Mouse (Mus musculus): ENCODE data around the gene 1600002K03Rik. TPM values are rescaled to one million over a fixed set of nuclear protein-coding genes. Genes with fewer than 3 reads are reported as not detected.
A peak's percentile ranks its signal among the peaks of the same experiment; 100 is the strongest.

1600002K03Rik gene
- polyA plus RNA-seq, 1 experiment from 2014 or later: 12.2 TPM

DNA sequence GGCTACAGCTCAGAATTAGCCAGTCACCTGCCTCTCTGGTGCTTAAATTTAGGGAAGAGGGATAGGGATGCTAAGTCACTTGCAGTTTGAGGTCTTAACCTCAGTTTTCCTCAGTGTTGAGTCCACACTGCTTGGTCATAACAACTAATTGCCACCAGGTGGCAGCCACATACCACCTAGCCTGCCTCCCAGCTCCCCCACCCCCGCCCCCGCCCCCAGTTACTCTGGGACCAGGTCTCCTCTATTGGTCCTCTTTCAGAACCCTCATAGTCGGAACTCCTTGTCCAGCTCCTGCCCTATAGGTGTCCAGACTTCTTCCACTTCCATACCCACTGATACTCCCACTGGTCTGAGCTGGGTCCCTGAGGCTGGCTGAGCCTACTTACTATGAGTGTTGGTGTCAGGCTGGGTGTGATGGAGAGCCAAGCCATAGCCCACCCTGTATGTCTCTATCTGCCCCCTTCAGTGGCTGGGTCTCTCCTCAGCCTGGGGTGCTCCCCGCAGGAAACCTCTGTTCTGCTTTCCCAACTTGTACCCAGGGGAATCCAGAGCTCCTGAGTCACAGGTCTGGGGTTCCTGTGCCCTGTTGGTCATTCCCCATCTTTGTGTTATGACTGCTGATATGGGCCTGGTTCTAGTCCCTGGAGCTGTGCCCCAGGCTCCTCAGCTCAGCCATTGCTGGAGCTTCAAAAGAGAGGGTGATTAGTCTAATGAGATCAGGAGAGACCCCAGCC is 3.0 kb downstream of the 1600002K03Rik start:
- H3K9me3 ChIP-seq (ENCODE audit: control insufficient read depth, low read length): no peaks in the 10 kb centered on the region
- H3K4me3 ChIP-seq (ENCODE audit: low read length): no peak overlapping the region
- H3K4me2 ChIP-seq (ENCODE audit: low read depth, low read length): no peak overlapping the region
- no peak overlapping the region for H3K27ac ChIP-seq (ENCODE audit: low read length)
- WGBS: 23% methylated on average over 4 of the region's 4 CpGs
- H3K4me1 ChIP-seq (replicated peaks; ENCODE audit: control insufficient read depth, insufficient read depth, low read length): peaks cover 8% of the 10 kb centered on the region
- no peak for ATAC-seq (ENCODE audit: low read depth)
- H3K9ac ChIP-seq (ENCODE audit: low read length): no peak overlapping the region
- peaks cover 12% of the 10 kb centered on the region for H3K36me3 ChIP-seq (ENCODE audit: control insufficient read depth, insufficient read depth, low read length)
- no peaks in the 10 kb centered on the region for H3K27me3 ChIP-seq (ENCODE audit: control insufficient read depth, insufficient read depth, low read depth, low read length)

DNA sequence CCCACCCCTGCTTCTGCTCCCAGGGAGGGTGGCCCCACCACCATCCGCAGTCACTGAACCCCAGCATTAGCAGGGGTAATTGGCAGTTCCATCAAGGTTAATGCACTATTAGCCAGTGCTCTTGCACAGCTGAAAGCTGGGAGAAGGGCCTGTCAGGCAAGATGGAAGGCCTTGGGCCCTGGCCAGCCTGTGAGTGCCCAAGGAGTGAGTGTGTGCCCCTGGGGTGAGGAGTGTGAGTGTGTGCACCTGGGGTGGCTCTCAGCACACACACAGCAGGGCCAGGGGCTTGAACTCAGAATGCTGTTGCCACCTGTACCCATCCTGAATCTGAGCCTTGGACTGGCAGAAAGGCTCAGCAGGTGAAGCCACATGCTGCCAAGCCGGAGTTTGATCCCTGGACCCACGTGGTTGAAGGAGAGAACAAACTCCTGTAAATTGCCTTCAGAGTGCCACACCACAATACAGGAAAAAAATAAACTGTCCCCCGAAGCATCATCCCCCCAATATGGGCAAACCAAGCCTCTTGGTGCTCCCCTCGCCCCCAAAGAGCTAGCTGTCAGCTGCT is 3.6 kb downstream of the 1600002K03Rik start:
- Histone ChIP-seq H3K9me3 (ENCODE audit: control insufficient read depth, low read length) (no peaks in the 10 kb centered on the region), H3K27me3 (ENCODE audit: control insufficient read depth, insufficient read depth, low read depth, low read length) (no peaks in the 10 kb centered on the region), H3K4me1 (replicated peaks; ENCODE audit: control insufficient read depth, insufficient read depth, low read length) (peaks cover 8% of the 10 kb centered on the region), H3K27ac (ENCODE audit: low read length) (no peak overlapping the region), H3K36me3 (ENCODE audit: control insufficient read depth, insufficient read depth, low read length) (peaks cover 7% of the 10 kb centered on the region), H3K4me3 (ENCODE audit: low read length) (no peak overlapping the region), H3K4me2 (ENCODE audit: low read depth, low read length) (no peak overlapping the region), H3K9ac (ENCODE audit: low read length) (no peak overlapping the region)
- no peak for ATAC-seq (ENCODE audit: low read depth)
- 85% methylated on average over 5 of the region's 5 CpGs for WGBS

- H3K9ac ChIP-seq (ENCODE audit: low read length): no peak overlapping the region
- H3K4me3 ChIP-seq (ENCODE audit: low read length): no peak overlapping the region
- H3K36me3 ChIP-seq (ENCODE audit: control insufficient read depth, insufficient read depth, low read length): no peaks in the 10 kb centered on the region
- H3K9me3 ChIP-seq (ENCODE audit: control insufficient read depth, low read length): no peaks in the 10 kb centered on the region
- no peaks in the 10 kb centered on the region for H3K27me3 ChIP-seq (ENCODE audit: control insufficient read depth, insufficient read depth, low read depth, low read length)
- H3K4me2 ChIP-seq (ENCODE audit: low read depth, low read length): no peak overlapping the region
- 69% methylated on average over 7 of the region's 7 CpGs for WGBS
- ATAC-seq (ENCODE audit: low read depth): no peak
- no peaks in the 10 kb centered on the region; the same call in 1 of the 2 replicates for H3K4me1 ChIP-seq (replicated peaks; ENCODE audit: control insufficient read depth, insufficient read depth, low read length)
- no peak overlapping the region for H3K27ac ChIP-seq (ENCODE audit: low read length)
Measured at GRCm38 (mm10) chr10:80177441-80178279, 4.9 kb downstream of the 1600002K03Rik start.

- Histone ChIP-seq H3K4me3 (ENCODE audit: low read length) (peak within 1 kb of the TSS; percentile 67), H3K36me3 (ENCODE audit: control insufficient read depth, insufficient read depth, low read length) (no peaks in the 10 kb centered on the region), H3K27ac (ENCODE audit: low read length) (peak within 1 kb of the TSS; percentile 3), H3K9me3 (ENCODE audit: control insufficient read depth, low read length) (no peaks in the 10 kb centered on the region), H3K27me3 (ENCODE audit: control insufficient read depth, insufficient read depth, low read depth, low read length) (no peaks in the 10 kb centered on the region), H3K4me2 (ENCODE audit: low read depth, low read length) (peak within 1 kb of the TSS; percentile 73), H3K4me1 (replicated peaks; ENCODE audit: control insufficient read depth, insufficient read depth, low read length) (no peaks in the 10 kb centered on the region; the same call in 1 of the 2 replicates), H3K9ac (ENCODE audit: low read length) (peak within 1 kb of the TSS; percentile 81)
- 1% methylated on average over 76 of the region's 106 CpGs for WGBS
- peak; percentile 77 for ATAC-seq (ENCODE audit: low read depth)
Measured at GRCm38 (mm10) chr10:80179068-80180051, 6.6 kb downstream of the 1600002K03Rik start, which contains the start of gene Efna2. TSS of gene Efna2 (plus strand) at chr10:80179482.

DNA sequence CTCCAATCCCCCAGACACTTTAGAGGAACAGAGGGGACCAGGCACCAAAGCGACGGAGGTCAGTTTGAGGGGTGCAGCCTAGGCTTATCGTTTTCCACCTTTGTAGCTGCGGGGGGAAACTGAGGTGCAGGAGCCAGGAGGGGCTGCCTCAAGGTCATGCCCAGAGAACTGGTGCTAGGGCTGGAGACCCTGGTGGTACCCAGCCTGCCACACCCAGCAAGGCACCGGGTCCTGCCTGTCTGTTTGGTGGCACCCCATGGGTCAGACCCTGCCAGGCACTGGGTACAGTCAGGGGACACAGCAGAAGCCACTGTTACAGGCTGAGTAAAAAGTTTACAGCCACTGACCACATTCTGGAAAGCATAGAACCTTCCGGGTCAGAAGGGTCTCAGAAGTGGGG is 7.5 kb downstream of the 1600002K03Rik start:
- no peaks in the 10 kb centered on the region; the same call in 1 of the 2 replicates for H3K4me1 ChIP-seq (replicated peaks; ENCODE audit: control insufficient read depth, insufficient read depth, low read length)
- H3K27ac ChIP-seq (ENCODE audit: low read length): no peak overlapping the region
- no peak for ATAC-seq (ENCODE audit: low read depth)
- H3K9ac ChIP-seq (ENCODE audit: low read length): peak overlapping the region; percentile 81
- peak overlapping the region; percentile 73 for H3K4me2 ChIP-seq (ENCODE audit: low read depth, low read length)
- no peaks in the 10 kb centered on the region for H3K36me3 ChIP-seq (ENCODE audit: control insufficient read depth, insufficient read depth, low read length)
- no peaks in the 10 kb centered on the region for H3K27me3 ChIP-seq (ENCODE audit: control insufficient read depth, insufficient read depth, low read depth, low read length)
- peak overlapping the region; percentile 67 for H3K4me3 ChIP-seq (ENCODE audit: low read length)
- H3K9me3 ChIP-seq (ENCODE audit: control insufficient read depth, low read length): no peaks in the 10 kb centered on the region
- WGBS: 37% methylated on average over 6 of the region's 6 CpGs

DNA sequence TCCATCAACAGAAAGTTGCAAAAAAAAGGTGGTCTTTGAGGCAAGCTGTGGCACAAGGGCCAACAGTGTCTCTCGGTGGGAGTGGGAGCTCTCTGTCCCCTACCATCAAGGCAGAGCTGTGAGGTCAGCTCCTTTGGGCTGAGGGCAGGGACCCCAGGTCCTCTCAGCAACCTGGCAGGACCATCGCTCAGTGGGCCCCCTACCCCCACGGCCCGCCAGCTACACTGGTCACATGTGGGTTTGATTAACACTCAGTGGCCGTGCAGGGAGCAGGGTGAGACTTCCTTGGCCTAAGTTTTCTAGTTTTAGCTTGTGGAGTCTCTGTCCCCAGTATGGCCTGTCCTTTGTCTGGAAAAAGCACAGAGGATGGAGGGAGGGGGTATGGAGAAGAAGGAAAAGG is 8.1 kb downstream of the 1600002K03Rik start:
- Histone ChIP-seq H3K4me2 (ENCODE audit: low read depth, low read length) (peak overlapping the region; percentile 73), H3K27me3 (ENCODE audit: control insufficient read depth, insufficient read depth, low read depth, low read length) (no peaks in the 10 kb centered on the region), H3K27ac (ENCODE audit: low read length) (no peak overlapping the region), H3K9ac (ENCODE audit: low read length) (peak overlapping the region; percentile 44; the same call in 1 of the 2 replicates), H3K4me3 (ENCODE audit: low read length) (no peak overlapping the region), H3K9me3 (ENCODE audit: control insufficient read depth, low read length) (no peaks in the 10 kb centered on the region), H3K4me1 (replicated peaks; ENCODE audit: control insufficient read depth, insufficient read depth, low read length) (peaks cover 3% of the 10 kb centered on the region; the same call in 1 of the 2 replicates), H3K36me3 (ENCODE audit: control insufficient read depth, insufficient read depth, low read length) (no peaks in the 10 kb centered on the region)
- 28% methylated on average over 5 of the region's 5 CpGs for WGBS
- no peak for ATAC-seq (ENCODE audit: low read depth)

DNA sequence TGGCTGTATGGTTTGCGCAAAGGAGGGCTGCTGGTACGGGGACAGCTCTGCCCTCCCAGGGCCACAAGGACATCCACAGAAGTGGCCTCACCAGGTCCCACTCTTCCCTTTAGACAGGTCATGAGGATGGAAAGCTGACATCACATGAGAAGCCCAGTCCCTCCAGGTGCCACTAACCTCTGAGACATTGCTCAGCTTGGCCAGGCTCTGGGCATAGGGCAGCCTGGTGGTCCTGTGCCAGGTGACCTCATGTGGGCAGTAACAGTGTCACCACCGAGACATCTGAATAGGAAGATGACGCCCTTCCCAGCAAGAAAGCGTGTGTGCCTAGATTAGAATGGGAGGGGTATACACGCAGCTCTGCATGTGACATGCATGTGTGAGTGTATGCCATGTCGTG is 9.8 kb downstream of the 1600002K03Rik start:
- 89% methylated on average over 7 of the region's 7 CpGs for WGBS
- ATAC-seq (ENCODE audit: low read depth): no peak
- H3K4me1 ChIP-seq (replicated peaks; ENCODE audit: control insufficient read depth, insufficient read depth, low read length): peaks cover 3% of the 10 kb centered on the region; the same call in 1 of the 2 replicates
- H3K9me3 ChIP-seq (ENCODE audit: control insufficient read depth, low read length): no peaks in the 10 kb centered on the region
- H3K4me2 ChIP-seq (ENCODE audit: low read depth, low read length): no peak overlapping the region
- H3K4me3 ChIP-seq (ENCODE audit: low read length): no peak overlapping the region
- no peak overlapping the region for H3K27ac ChIP-seq (ENCODE audit: low read length)
- no peak overlapping the region for H3K9ac ChIP-seq (ENCODE audit: low read length)
- H3K36me3 ChIP-seq (ENCODE audit: control insufficient read depth, insufficient read depth, low read length): no peaks in the 10 kb centered on the region
- no peaks in the 10 kb centered on the region for H3K27me3 ChIP-seq (ENCODE audit: control insufficient read depth, insufficient read depth, low read depth, low read length)

DNA sequence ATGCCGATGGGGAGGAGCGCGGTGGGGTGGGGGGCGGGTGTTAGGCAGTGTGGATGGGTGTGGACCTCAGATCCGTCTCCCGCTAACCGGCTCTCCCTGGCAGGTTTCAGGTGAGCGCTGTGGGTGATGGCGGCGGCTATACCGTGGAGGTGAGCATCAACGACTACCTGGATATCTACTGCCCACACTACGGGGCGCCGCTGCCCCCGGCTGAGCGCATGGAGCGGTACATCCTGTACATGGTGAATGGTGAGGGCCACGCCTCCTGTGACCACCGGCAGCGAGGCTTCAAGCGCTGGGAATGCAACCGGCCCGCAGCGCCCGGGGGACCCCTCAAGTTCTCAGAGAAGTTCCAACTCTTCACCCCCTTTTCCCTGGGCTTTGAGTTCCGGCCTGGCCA is 13.9 kb downstream of the 1600002K03Rik start:
- ATAC-seq (ENCODE audit: low read depth): no peak
- no peak overlapping the region for H3K4me3 ChIP-seq (ENCODE audit: low read length)
- peaks cover 27% of the 10 kb centered on the region for H3K27me3 ChIP-seq (ENCODE audit: control insufficient read depth, insufficient read depth, low read depth, low read length)
- no peak overlapping the region for H3K4me2 ChIP-seq (ENCODE audit: low read depth, low read length)
- no peaks in the 10 kb centered on the region for H3K36me3 ChIP-seq (ENCODE audit: control insufficient read depth, insufficient read depth, low read length)
- 55% methylated on average over 27 of the region's 27 CpGs for WGBS
- peaks cover 16% of the 10 kb centered on the region for H3K4me1 ChIP-seq (replicated peaks; ENCODE audit: control insufficient read depth, insufficient read depth, low read length)
- H3K27ac ChIP-seq (ENCODE audit: low read length): no peak overlapping the region
- H3K9me3 ChIP-seq (ENCODE audit: control insufficient read depth, low read length): no peaks in the 10 kb centered on the region
- no peak overlapping the region for H3K9ac ChIP-seq (ENCODE audit: low read length)
